Mouse (Mus musculus) kidney, adult 2 months (tissue): ENCODE results near the gene Scyl1.

Experiments used
- CTCF ChIP-seq: fragments of 200-500 bp; conservative IDR thresholded peaks from 2 replicates; pipeline ENCODE4 v1.5.1; 2011; ENCODE audit warnings: low read depth, mild to moderate bottlenecking, control low read depth, low read length, moderate library complexity, mixed read lengths; ENCODE audit not compliant: insufficient read depth, insufficient read length
- POLR2A ChIP-seq: fragments of 200-500 bp; IDR thresholded peaks from one replicate; pipeline ENCODE4 v1.6.1; 2011; ENCODE audit warnings: low read depth, low read length, control low read depth

GRCm38 (mm10) chr19:5810840-5811563, 39.8 kb upstream of the Scyl1 start:
- TF ChIP-seq CTCF, result no peak
- TF ChIP-seq POLR2A, result no peak
